Mouse (Mus musculus): Measurements from ENCODE around the gene Fam78a.
"Not testable (repeated sequence)": the region's sequence is repeated elsewhere in the genome, so short reads cannot be mapped to it uniquely, and the experiment has no call there.

The Fam78a gene

DNA sequence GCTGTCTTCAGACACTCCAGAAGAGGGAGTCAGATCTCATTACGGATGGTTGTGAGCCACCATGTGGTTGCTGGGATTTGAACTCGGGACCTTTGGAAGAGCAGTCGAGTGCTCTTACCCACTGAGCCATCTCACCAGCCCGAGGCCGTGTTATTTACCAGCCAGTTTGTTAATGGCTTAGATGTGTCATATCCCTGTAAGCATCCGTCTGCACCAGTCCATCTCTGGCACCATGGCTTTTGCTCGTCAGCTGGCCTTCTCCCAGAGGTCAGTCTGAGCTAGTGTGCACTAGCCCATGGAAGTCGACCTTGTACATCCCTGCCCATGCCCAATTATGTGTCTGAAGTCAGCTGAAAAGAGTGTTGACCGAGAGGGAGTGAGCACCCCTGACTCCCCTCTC lies 44.0 kb downstream of the Fam78a start:
- DNase-seq (ENCODE audit: low read depth): not testable (repeated sequence)

DNA sequence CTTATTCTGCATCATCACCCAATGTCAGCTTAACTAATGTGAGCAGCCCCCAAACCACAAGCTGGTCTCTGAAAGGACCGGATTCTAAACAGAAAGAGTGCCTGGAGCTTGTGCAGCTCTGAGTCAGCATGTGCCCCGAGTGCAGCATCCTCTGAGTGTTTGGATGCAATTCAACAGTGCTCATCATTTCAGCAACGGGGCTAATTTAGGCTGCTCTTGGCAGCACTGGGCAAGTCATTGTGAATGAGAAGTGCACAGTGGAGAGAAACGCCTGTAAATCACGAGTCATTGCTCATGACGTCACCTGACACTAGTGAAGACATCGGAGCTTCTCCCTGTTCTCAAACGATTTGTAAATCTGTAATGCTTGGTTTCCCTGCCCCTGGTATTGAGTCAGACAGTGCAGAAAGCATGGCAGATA lies 46.0 kb downstream of the Fam78a start:
- DNase-seq (ENCODE audit: low read depth): peak; percentile 16

DNA sequence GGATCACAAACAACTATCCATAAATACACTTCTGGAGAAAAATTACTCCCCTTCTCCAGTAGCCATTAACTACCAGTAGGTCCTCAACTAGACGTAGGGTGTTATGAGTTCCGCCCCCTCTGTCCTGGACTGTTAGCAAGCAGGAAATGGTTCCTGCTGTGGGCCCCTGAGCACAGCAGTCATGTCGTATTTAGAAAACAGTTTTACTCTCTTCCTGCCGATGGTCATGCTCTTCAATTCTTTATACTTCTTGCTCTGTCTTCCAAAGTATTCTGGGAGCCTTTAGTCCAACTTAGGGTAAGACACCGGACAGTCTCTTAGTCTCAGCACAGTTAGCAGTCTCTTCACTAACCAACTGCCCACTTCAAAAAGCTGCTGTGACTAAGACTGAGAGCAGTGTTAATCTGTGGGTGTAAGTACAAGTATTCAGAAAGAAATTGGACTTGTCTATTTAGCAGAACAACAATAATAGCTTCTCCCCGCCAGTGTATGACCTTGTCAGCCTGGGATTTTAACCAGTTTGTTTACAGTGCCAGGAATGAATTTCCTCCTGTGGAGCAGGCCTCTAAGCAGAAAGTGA lies 47.3 kb downstream of the Fam78a start:
- DNase-seq (ENCODE audit: low read depth): no peak

DNA sequence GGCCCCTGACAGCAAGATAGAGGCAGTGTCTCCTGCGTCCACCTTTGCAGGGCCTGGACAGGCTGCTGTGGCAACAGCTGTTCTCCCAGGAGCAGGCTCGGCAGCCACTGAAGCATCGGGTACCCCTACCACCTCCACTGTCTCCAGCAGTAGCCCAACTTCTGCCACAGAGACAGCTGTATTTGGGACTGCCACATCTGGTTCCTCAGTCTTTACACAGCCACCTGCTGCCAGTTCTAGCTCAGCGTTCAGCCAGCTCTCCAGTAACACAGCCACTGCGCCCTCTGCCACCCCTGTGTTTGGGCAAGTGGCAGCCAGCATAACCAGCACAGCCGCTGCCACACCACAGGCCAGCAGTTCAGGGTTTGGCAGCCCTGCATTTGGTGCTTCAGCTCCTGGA lies 50.5 kb downstream of the Fam78a start:
- no peak for DNase-seq (ENCODE audit: low read depth)

DNA sequence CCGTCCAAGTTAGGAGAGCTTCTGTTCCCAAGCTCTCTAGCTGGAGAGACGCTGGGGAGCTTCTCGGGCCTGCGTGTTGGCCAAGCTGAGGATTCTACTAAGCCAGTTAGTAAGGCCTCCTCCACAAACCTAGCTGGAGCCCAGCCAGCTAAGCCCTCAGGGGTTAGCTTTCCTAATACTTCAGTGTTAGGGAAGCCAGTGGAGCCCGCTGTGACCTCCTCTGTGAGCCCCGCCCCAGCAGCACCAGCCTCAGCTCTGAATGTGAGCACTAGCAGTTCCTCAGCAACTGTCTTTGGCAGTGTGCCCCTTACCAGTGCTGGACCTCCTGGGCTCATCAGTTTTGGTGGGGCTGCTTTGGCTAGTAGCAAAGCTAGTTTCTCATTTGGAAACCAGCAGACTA lies 51.2 kb downstream of the Fam78a start:
- no peak for DNase-seq (ENCODE audit: low read depth)

DNA sequence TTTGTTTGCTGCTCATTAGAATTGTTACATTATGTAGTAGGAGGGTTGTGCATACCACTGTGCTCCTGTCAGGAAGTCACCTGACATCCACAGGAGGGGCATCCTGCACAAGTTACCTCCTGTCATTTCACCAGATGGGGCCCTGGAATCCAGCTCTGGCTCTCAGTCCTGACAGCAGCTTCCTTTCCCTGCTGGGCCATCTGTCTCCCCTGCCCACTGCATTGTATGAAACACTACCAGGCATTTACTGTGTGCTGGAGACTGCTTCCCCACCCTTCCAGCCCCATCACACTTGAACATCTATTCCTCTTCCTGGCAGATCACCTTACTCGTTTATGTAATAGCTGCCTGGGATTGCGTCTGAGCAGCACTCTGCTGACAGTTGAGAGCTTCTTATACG lies 55.0 kb downstream of the Fam78a start:
- no peak for DNase-seq (ENCODE audit: low read depth)

DNA sequence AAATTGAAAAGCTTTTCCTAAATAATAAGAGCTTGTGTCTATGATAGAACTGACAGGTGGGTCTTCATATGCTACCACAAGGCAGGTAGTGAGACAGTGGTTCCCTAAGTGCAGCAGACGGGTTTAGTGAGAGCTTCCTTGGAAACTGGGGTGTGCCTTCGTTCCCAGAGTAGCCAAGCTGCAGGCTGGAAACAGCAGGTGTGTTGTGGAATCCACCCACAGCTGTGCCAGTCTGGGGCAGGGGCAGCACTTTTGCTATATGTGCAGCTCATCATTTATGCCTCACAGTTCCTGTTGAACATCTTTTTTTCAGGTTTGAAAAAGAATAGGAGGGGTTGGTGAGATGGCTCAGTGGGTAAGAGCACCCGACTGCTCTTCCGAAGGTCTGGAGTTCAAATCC lies 60.3 kb downstream of the Fam78a start:
- DNase-seq (ENCODE audit: low read depth): no peak

DNA sequence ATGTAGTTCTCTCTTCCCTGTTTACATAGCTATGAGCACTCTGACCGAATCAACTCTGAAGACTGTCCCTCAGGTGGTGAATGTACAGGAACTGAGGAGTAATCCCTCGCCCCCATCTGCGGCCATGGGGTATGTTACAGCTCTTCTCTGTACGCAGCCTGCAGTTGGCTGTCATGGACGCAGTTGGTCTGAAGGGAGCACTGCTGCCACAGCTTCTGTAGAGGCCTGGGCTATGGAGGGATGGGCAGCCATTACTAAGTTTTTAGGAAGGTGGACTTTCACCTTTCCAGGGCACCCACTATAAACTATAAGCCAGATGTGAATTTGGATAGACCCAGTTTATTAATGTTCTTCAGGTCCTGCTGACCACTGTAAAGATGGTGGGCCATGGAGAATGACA lies 64.4 kb downstream of the Fam78a start:
- no peak for DNase-seq (ENCODE audit: low read depth)

DNA sequence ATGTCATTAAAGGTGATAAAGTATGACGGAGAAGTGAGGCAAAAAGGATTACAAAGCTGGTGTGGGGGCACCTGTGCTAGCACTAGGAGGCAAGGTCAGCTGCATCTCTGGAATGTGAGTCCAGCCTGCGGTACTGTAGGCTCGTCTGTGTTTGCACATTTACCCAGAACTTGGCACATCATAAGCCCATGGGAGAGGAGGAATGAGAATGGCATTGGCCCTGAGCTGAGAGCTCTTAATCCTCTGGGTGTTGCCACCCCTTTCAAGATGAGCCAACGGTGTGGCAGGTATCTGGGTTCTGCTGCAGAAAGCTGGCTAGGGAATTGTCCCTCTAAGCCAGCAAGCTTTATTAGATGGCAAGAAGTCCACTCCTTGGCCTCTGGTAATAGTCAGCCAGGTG lies 65.0 kb downstream of the Fam78a start:
- DNase-seq (ENCODE audit: low read depth): no peak

DNA sequence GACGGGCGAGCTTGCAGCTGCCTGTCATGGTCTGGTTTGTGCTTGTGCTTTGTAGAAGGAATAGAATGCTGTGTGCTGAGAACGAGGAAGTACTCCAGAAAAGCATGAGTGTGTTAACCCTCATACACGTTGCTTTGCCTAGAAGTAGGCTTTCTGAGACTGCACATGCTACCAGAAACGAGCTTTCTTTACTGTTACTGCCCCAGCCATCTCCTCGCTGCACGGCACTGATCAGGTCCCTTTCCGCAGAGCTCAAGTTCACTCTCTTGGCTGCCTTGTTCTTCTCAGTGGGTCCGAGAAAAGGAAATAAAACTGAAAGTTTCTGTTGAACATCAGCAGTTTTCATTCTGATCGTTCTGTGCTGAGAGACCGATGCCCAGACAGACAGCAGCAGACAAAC lies 75.9 kb downstream of the Fam78a start:
- DNase-seq (ENCODE audit: low read depth): no peak

DNA sequence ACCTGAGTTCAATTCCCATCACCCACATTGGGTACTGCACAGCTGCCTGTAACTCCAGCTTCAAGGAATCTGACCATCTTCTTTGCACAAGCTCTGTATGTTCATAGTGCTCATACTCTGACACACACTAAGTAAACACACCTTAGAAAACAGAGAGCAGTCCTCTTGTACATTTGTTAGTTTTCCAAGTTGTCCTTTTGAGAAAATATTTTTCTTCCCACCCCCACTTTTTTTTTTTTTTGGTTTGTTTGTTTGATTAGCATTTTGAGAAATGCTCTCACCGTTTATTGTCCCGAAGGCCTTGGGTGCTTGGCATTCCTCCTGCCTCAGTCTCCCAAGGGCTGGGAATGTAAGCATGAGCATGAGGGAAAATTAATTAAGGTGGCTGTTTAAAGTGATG lies 76.3 kb downstream of the Fam78a start:
- no peak for DNase-seq (ENCODE audit: low read depth)
